Mouse (Mus musculus): ENCODE data around the gene Erlec1.

DNA sequence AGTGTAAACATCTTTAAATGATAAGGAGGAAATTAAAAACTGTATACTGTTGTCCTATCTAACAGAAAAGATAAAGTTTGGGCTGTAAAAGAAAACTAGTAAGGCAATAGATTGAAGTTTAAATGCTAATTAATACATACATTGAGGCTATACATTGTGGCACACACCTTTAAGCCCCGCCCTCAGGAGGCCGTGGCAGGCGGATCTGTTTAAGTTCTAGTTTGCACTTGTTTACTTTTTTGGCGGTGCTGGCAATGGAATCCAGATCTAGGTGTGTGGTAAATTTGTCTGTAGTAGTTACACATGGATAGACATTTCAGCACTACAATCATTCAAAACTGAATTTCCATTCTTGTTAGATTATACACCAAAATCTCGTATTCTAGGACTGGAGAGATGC is 1.3 kb downstream of the Erlec1 start:
- TF ChIP-seq POLR2A (IDR thresholded peaks at IDR 0.05; ENCODE audit: insufficient read length, low read depth) = no peak
- TF ChIP-seq REST (IDR thresholded peaks at IDR 0.05; ENCODE audit: insufficient read depth, insufficient read length) = no peak
